Mouse (Mus musculus) hindbrain, embryonic 16.5 days (tissue): Measurements from ENCODE around the gene Txnrd2. TPM values are rescaled to one million over a fixed set of nuclear protein-coding genes. Genes with fewer than 3 reads are reported as not detected.

ENCODE experiments used
- ATAC-seq: fragments of 200-750 bp; cut with Nextera tagmentation; 2 replicates; pipeline ENCODE4 v1.8.0; 2017; ENCODE audit warnings: moderate TSS enrichment, moderate library complexity
- H3K27ac ChIP-seq: fragments of 300-500 bp; sonication (generic); 2 replicates; pipeline ENCODE4 v1.5.1; 2014; ENCODE audit warnings: low read depth, mild to moderate bottlenecking, control low read depth, low read length, moderate library complexity
- H3K27me3 ChIP-seq: fragments of 300-500 bp; sonication (generic); replicated peaks from 2 replicates; pipeline ENCODE4 v1.6.1; 2014; ENCODE audit warnings: low read length; ENCODE audit not compliant: control insufficient read depth, insufficient read depth
- H3K36me3 ChIP-seq: fragments of 300-500 bp; sonication (generic); 2 replicates; pipeline ENCODE4 v1.6.1; 2014; ENCODE audit warnings: mild to moderate bottlenecking, low read length, moderate library complexity, mixed read lengths; ENCODE audit not compliant: control insufficient read depth, insufficient read depth
- H3K4me1 ChIP-seq: fragments of 300-500 bp; sonication (generic); 2 replicates; pipeline ENCODE4 v1.6.1; 2014; ENCODE audit warnings: low read depth, low read length; ENCODE audit not compliant: control insufficient read depth, insufficient read depth
- H3K4me2 ChIP-seq: fragments of 300-500 bp; sonication (generic); 2 replicates; pipeline ENCODE4 v1.6.1; 2014; ENCODE audit warnings: mild to moderate bottlenecking, low read length, control low read depth, moderate library complexity
- H3K4me3 ChIP-seq: fragments of 300-500 bp; sonication (generic); 2 replicates; pipeline ENCODE4 v1.5.1; 2014; ENCODE audit warnings: mild to moderate bottlenecking, low read length, control low read depth, moderate library complexity
- H3K9ac ChIP-seq: fragments of 300-500 bp; sonication (generic); 2 replicates; pipeline ENCODE4 v1.6.1; 2014; ENCODE audit warnings: low read depth, mild to moderate bottlenecking, control low read depth, low read length, moderate library complexity
- H3K9me3 ChIP-seq: fragments of 300-500 bp; sonication (generic); 2 replicates; pipeline ENCODE4 v1.6.1; 2014; ENCODE audit warnings: mild to moderate bottlenecking, low read length, moderate library complexity; ENCODE audit not compliant: control insufficient read depth
- WGBS: fragments of 180-500 bp; shearing (Covaris S2); extraction: QIAGEN DNeasy Blood & Tissue Kit; methylation state at CpG from one replicate; pipeline ENCODE4 v1.1.7; 2014; 5-methylcytosine and 5-hydroxymethylcytosine counted together
- polyA plus RNA-seq: library from polyadenylated mRNA; unstranded; fragments of >200 nt; fragmentation: Nextera tagmentation; extraction: Ambion mirVana; gene quantifications from 2 replicates; pipeline ENCODE4 v1.2.1, GENCODE M21; 2015

Txnrd2 gene
- polyA plus RNA-seq, 1 experiment from 2014 or later = 40.6 TPM

- Histone ChIP-seq H3K4me3 (no peak overlapping the region), H3K4me1 (peaks cover 16% of the 10 kb centered on the region), H3K4me2 (no peak overlapping the region), H3K9ac (no peak overlapping the region), H3K36me3 (no peaks in the 10 kb centered on the region), H3K9me3 (no peaks in the 10 kb centered on the region), H3K27ac (no peak overlapping the region), H3K27me3 (no peaks in the 10 kb centered on the region)
- ATAC-seq = no peak
- 63% methylated on average over 3 of the region's 3 CpGs for WGBS
Measured at GRCm38 (mm10) chr16:18420571-18420970, 5.6 kb upstream of the Txnrd2 start.

GRCm38 (mm10) chr16:18423203-18423914, 2.8 kb upstream of the Txnrd2 start:
- H3K36me3 ChIP-seq = no peaks in the 10 kb centered on the region
- H3K4me2 ChIP-seq = no peak overlapping the region
- no peaks in the 10 kb centered on the region for H3K27me3 ChIP-seq
- H3K4me3 ChIP-seq = no peak overlapping the region
- H3K27ac ChIP-seq = no peak overlapping the region
- ATAC-seq = no peak
- H3K9me3 ChIP-seq = no peaks in the 10 kb centered on the region
- peaks cover 27% of the 10 kb centered on the region for H3K4me1 ChIP-seq
- H3K9ac ChIP-seq = no peak overlapping the region
- 89% methylated on average over 7 of the region's 7 CpGs for WGBS

DNA sequence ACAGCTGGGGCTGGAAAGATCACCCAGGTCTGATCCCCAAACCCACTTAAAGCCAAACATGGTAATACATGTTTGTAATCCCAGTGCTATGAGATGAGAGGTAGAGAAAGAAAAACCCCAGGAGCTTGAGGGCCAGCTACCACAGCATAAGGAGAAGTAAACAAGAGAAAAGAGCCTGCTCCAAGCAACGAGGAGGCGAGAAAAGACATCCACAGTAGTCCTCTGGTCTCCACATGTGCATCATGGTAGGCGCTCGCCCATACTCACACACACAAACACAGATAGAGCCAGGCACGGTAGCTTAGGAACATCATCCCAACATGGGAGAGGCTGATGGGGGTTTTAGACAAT, 2.3 kb upstream of the Txnrd2 start:
- ATAC-seq = no peak
- WGBS = 81% methylated on average over 5 of the region's 5 CpGs
- Histone ChIP-seq H3K9ac (no peak overlapping the region), H3K27ac (no peak overlapping the region), H3K9me3 (no peaks in the 10 kb centered on the region), H3K36me3 (no peaks in the 10 kb centered on the region), H3K27me3 (no peaks in the 10 kb centered on the region), H3K4me2 (no peak overlapping the region), H3K4me1 (peaks cover 27% of the 10 kb centered on the region), H3K4me3 (no peak overlapping the region)

- peaks cover 27% of the 10 kb centered on the region for H3K4me1 ChIP-seq
- ATAC-seq = no peak
- 73% methylated on average over 11 of the region's 11 CpGs for WGBS
- no peak overlapping the region; the same call in 1 of the 2 replicates for H3K4me3 ChIP-seq
- no peaks in the 10 kb centered on the region for H3K9me3 ChIP-seq
- H3K27me3 ChIP-seq = no peaks in the 10 kb centered on the region
- no peaks in the 10 kb centered on the region for H3K36me3 ChIP-seq
- no peak overlapping the region; the same call in 1 of the 2 replicates for H3K9ac ChIP-seq
- H3K4me2 ChIP-seq = peak overlapping the region; percentile 87
- H3K27ac ChIP-seq = no peak overlapping the region
Measured at GRCm38 (mm10) chr16:18424364-18425045, 1.7 kb upstream of the Txnrd2 start.

DNA sequence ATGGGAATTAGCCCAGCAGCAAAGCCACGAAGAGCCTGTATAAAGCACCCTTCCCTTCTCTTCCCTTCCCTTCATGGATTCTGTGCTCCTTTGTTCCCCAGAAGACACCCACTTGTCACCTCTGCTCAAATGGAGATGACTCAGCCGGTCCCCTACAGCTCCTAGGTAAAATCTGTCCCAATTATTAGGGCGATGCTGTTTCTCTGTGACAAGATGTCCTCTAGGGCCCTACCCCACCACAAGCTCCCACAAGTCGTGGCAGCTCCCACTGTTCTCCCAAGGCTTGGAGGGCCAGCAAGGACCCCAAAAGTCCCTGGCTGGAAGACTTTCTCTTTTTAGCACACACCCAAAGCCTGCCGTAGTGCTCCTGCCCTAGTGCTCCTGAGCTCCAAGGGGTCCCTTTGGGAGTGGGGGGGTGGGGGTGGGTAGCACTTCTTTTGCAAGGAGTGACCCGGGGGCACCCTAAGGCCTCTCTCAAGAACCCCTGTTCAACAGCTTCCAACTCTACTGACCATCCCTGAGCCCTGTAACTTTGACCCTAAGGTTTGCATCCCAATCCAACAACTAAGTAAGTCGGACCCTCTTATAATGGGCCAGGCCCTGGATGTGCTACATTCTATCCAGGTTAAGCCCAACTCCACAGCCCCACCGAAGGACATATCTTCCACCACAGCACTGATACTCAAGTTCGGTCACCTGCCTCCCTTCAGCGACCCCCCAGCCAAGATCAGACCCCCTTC, 539 bp upstream of the Txnrd2 start:
- Histone ChIP-seq H3K36me3 (no peaks in the 10 kb centered on the region), H3K4me3 (peak overlapping the region; percentile 93), H3K27ac (peak overlapping the region; percentile 84), H3K9ac (peak overlapping the region; percentile 96), H3K9me3 (no peaks in the 10 kb centered on the region), H3K4me1 (peaks cover 27% of the 10 kb centered on the region), H3K4me2 (peak overlapping the region; percentile 87), H3K27me3 (no peaks in the 10 kb centered on the region)
- peak; percentile 65 for ATAC-seq
- WGBS = 21% methylated on average over 10 of the region's 10 CpGs

DNA sequence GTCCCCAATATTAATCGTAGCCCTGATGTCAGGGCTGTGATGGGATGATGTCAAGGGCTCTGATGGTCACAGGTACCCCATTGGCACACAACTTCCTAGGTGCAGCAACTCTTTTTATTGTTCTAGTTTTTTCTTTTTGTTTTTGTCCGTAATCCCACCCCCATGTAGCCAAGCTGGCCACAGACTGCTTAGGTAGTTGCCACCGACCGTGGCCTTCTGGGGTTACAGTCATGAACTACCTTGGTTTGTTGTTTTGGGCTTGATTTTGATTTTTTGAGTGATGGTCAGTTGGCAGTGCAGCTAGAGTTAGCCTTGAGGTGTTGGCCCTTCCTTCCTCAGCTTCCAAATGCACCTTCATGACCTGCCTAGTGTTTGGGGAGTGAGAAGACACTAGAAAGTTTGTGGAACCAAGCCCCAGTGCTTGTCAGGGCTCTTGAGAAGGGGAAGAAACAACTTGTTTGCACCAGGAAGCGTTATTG, 657 bp downstream of the Txnrd2 start, which contains the start of gene Comt:
TSS of gene Comt (minus strand) at position 51 of the 479 bp plus-strand sequence.
- no peaks in the 10 kb centered on the region for H3K9me3 ChIP-seq
- peak within 1 kb of the TSS; percentile 96 for H3K9ac ChIP-seq
- peaks cover 2% of the 10 kb centered on the region; the same call in 1 of the 2 replicates for H3K36me3 ChIP-seq
- peak within 1 kb of the TSS; percentile 87 for H3K4me2 ChIP-seq
- H3K27ac ChIP-seq = peak within 1 kb of the TSS; percentile 84
- peak within 1 kb of the TSS; percentile 93 for H3K4me3 ChIP-seq
- 58% methylated on average over 5 of the region's 5 CpGs for WGBS
- H3K27me3 ChIP-seq = no peaks in the 10 kb centered on the region
- peaks cover 27% of the 10 kb centered on the region for H3K4me1 ChIP-seq
- no peak for ATAC-seq

GRCm38 (mm10) chr16:18428011-18428515, 1.9 kb downstream of the Txnrd2 start:
- Histone ChIP-seq H3K9ac (no peak overlapping the region), H3K4me2 (no peak overlapping the region), H3K9me3 (no peaks in the 10 kb centered on the region), H3K36me3 (peaks cover 2% of the 10 kb centered on the region; the same call in 1 of the 2 replicates), H3K4me1 (peaks cover 27% of the 10 kb centered on the region), H3K4me3 (no peak overlapping the region), H3K27ac (no peak overlapping the region), H3K27me3 (no peaks in the 10 kb centered on the region)
- WGBS = 85% methylated on average over 5 of the region's 5 CpGs
- no peak for ATAC-seq

GRCm38 (mm10) chr16:18428516-18429042, 2.4 kb downstream of the Txnrd2 start:
- Histone ChIP-seq H3K4me1 (peaks cover 27% of the 10 kb centered on the region), H3K27me3 (no peaks in the 10 kb centered on the region), H3K27ac (no peak overlapping the region), H3K9me3 (no peaks in the 10 kb centered on the region), H3K4me3 (no peak overlapping the region), H3K9ac (no peak overlapping the region), H3K36me3 (peaks cover 2% of the 10 kb centered on the region; the same call in 1 of the 2 replicates), H3K4me2 (no peak overlapping the region)
- 91% methylated on average over 7 of the region's 7 CpGs for WGBS
- no peak for ATAC-seq
